Mouse (Mus musculus): Measurements from ENCODE around the gene Exoc3. TPM values are rescaled to one million over a fixed set of nuclear protein-coding genes. Genes with fewer than 3 reads are reported as not detected.

Exoc3 gene
- total RNA-seq (2014; rRNA removed) (17.9 and 18.4 TPM in 2 replicates), polyA plus RNA-seq (2012; rRNA removed) (21.6 and 24.0 TPM in 2 replicates)

- Histone ChIP-seq H3K27me3 (ENCODE audit: control insufficient read depth, insufficient read depth, low read length) (no peaks in the 10 kb centered on the region), H3K79me2 (ENCODE audit: control insufficient read depth, insufficient read depth, low read length) (peaks cover 7% of the 10 kb centered on the region; the same call in 1 of the 2 replicates), H3K4me1 (ENCODE audit: control insufficient read depth, insufficient read depth, low read length) (no peaks in the 10 kb centered on the region), H3K4me3 (ENCODE audit: insufficient read depth, low read depth, low read length) (peak within 1 kb of the TSS; percentile 85), H3K9ac (ENCODE audit: low read depth, low read length) (peak within 1 kb of the TSS; percentile 87), H3K27ac (replicated peaks; ENCODE audit: insufficient read depth, low read depth, low read length) (peak within 1 kb of the TSS; percentile 96), H3K36me3 (ENCODE audit: control insufficient read depth, insufficient read depth, low read length) (peaks cover 9% of the 10 kb centered on the region; the same call in 1 of the 2 replicates)
- TF ChIP-seq POLR2A (IDR thresholded peaks at IDR 0.05; ENCODE audit: extremely low read depth, insufficient read depth, low read length) (peak; percentile 67; the same call in 1 of the 2 replicates), CTCF (IDR thresholded peaks at IDR 0.05; ENCODE audit: low read depth, low read length) (no peak)
- DNase-seq (ENCODE audit: extremely low read depth, low read depth, low spot score) = peak; percentile 75
- WGBS = under 1% methylated on average over 39 of the region's 39 CpGs
Observed at GRCm38 (mm10) chr13:74208317-74208985, at the start of gene Exoc3. Gene Exoc3 (minus strand): TSS chr13:74208732.

- TF ChIP-seq CTCF (IDR thresholded peaks at IDR 0.05; ENCODE audit: low read depth, low read length) (no peak), POLR2A (IDR thresholded peaks at IDR 0.05; ENCODE audit: extremely low read depth, insufficient read depth, low read length) (no peak)
- H3K27me3 ChIP-seq (ENCODE audit: control insufficient read depth, insufficient read depth, low read length) = no peaks in the 10 kb centered on the region
- no peak overlapping the region for H3K9ac ChIP-seq (ENCODE audit: low read depth, low read length)
- no peaks in the 10 kb centered on the region for H3K4me1 ChIP-seq (ENCODE audit: control insufficient read depth, insufficient read depth, low read length)
- H3K4me3 ChIP-seq (ENCODE audit: insufficient read depth, low read depth, low read length) = no peak overlapping the region
- H3K79me2 ChIP-seq (ENCODE audit: control insufficient read depth, insufficient read depth, low read length) = no peaks in the 10 kb centered on the region
- H3K27ac ChIP-seq (replicated peaks; ENCODE audit: insufficient read depth, low read depth, low read length) = no peak overlapping the region
- no peak for DNase-seq (ENCODE audit: extremely low read depth, low read depth, low spot score)
- H3K36me3 ChIP-seq (ENCODE audit: control insufficient read depth, insufficient read depth, low read length) = no peaks in the 10 kb centered on the region
Observed at GRCm38 (mm10) chr13:74246494-74246893, 38.0 kb upstream of the Exoc3 start.

- Histone ChIP-seq H3K9ac (ENCODE audit: low read depth, low read length) (no peak overlapping the region), H3K36me3 (ENCODE audit: control insufficient read depth, insufficient read depth, low read length) (no peaks in the 10 kb centered on the region), H3K4me1 (ENCODE audit: control insufficient read depth, insufficient read depth, low read length) (no peaks in the 10 kb centered on the region), H3K4me3 (ENCODE audit: insufficient read depth, low read depth, low read length) (no peak overlapping the region), H3K27ac (replicated peaks; ENCODE audit: insufficient read depth, low read depth, low read length) (no peak overlapping the region), H3K79me2 (ENCODE audit: control insufficient read depth, insufficient read depth, low read length) (no peaks in the 10 kb centered on the region), H3K27me3 (ENCODE audit: control insufficient read depth, insufficient read depth, low read length) (no peaks in the 10 kb centered on the region)
- no peak for DNase-seq (ENCODE audit: extremely low read depth, low read depth, low spot score)
- no peak for TF ChIP-seq CTCF (IDR thresholded peaks at IDR 0.05; ENCODE audit: low read depth, low read length)
- no peak for TF ChIP-seq POLR2A (IDR thresholded peaks at IDR 0.05; ENCODE audit: extremely low read depth, insufficient read depth, low read length)
- 72% methylated on average over 4 of the region's 4 CpGs for WGBS
Observed at GRCm38 (mm10) chr13:74245899-74246231, 37.3 kb upstream of the Exoc3 start.

GRCm38 (mm10) chr13:74245214-74245898, 36.8 kb upstream of the Exoc3 start:
- Histone ChIP-seq H3K4me1 (ENCODE audit: control insufficient read depth, insufficient read depth, low read length) (no peaks in the 10 kb centered on the region), H3K4me3 (ENCODE audit: insufficient read depth, low read depth, low read length) (no peak overlapping the region), H3K79me2 (ENCODE audit: control insufficient read depth, insufficient read depth, low read length) (no peaks in the 10 kb centered on the region), H3K36me3 (ENCODE audit: control insufficient read depth, insufficient read depth, low read length) (no peaks in the 10 kb centered on the region), H3K9ac (ENCODE audit: low read depth, low read length) (no peak overlapping the region), H3K27ac (replicated peaks; ENCODE audit: insufficient read depth, low read depth, low read length) (no peak overlapping the region), H3K27me3 (ENCODE audit: control insufficient read depth, insufficient read depth, low read length) (no peaks in the 10 kb centered on the region)
- TF ChIP-seq CTCF (IDR thresholded peaks at IDR 0.05; ENCODE audit: low read depth, low read length) = no peak
- TF ChIP-seq POLR2A (IDR thresholded peaks at IDR 0.05; ENCODE audit: extremely low read depth, insufficient read depth, low read length) = no peak
- DNase-seq (ENCODE audit: extremely low read depth, low read depth, low spot score) = peak; percentile 34
- 41% methylated on average over 17 of the region's 17 CpGs for whole genome bisulfite sequencing

GRCm38 (mm10) chr13:74237574-74237973, 29.0 kb upstream of the Exoc3 start:
- TF ChIP-seq POLR2A (IDR thresholded peaks at IDR 0.05; ENCODE audit: extremely low read depth, insufficient read depth, low read length) (no peak), CTCF (IDR thresholded peaks at IDR 0.05; ENCODE audit: low read depth, low read length) (no peak)

GRCm38 (mm10) chr13:74220659-74221058, 12.1 kb upstream of the Exoc3 start:
- H3K9ac ChIP-seq (ENCODE audit: low read depth, low read length) = no peak overlapping the region
- no peak overlapping the region for H3K4me3 ChIP-seq (ENCODE audit: insufficient read depth, low read depth, low read length)
- 26% methylated on average over 1 of the region's 1 CpGs for WGBS
- H3K27ac ChIP-seq (replicated peaks; ENCODE audit: insufficient read depth, low read depth, low read length) = no peak overlapping the region
- H3K36me3 ChIP-seq (ENCODE audit: control insufficient read depth, insufficient read depth, low read length) = no peaks in the 10 kb centered on the region
- no peaks in the 10 kb centered on the region for H3K27me3 ChIP-seq (ENCODE audit: control insufficient read depth, insufficient read depth, low read length)
- H3K4me1 ChIP-seq (ENCODE audit: control insufficient read depth, insufficient read depth, low read length) = no peaks in the 10 kb centered on the region
- DNase-seq (ENCODE audit: extremely low read depth, low read depth, low spot score) = no peak
- no peak for TF ChIP-seq CTCF (IDR thresholded peaks at IDR 0.05; ENCODE audit: low read depth, low read length)
- no peak for TF ChIP-seq POLR2A (IDR thresholded peaks at IDR 0.05; ENCODE audit: extremely low read depth, insufficient read depth, low read length)
- no peaks in the 10 kb centered on the region for H3K79me2 ChIP-seq (ENCODE audit: control insufficient read depth, insufficient read depth, low read length)

More at GRCm38 (mm10) chr13:74237574-74237973, 29.0 kb upstream of the Exoc3 start:
- WGBS = 58% methylated on average over 7 of the region's 7 CpGs
- no peaks in the 10 kb centered on the region for H3K36me3 ChIP-seq (ENCODE audit: control insufficient read depth, insufficient read depth, low read length)
- H3K4me1 ChIP-seq (ENCODE audit: control insufficient read depth, insufficient read depth, low read length) = no peaks in the 10 kb centered on the region
- no peaks in the 10 kb centered on the region for H3K79me2 ChIP-seq (ENCODE audit: control insufficient read depth, insufficient read depth, low read length)
- H3K27ac ChIP-seq (replicated peaks; ENCODE audit: insufficient read depth, low read depth, low read length) = no peak overlapping the region
- H3K27me3 ChIP-seq (ENCODE audit: control insufficient read depth, insufficient read depth, low read length) = no peaks in the 10 kb centered on the region
- no peak overlapping the region for H3K4me3 ChIP-seq (ENCODE audit: insufficient read depth, low read depth, low read length)
- H3K9ac ChIP-seq (ENCODE audit: low read depth, low read length) = no peak overlapping the region
- DNase-seq (ENCODE audit: extremely low read depth, low read depth, low spot score) = no peak

Data from liver, adult 2 months (tissue).